Mouse (Mus musculus) adrenal gland, postnatal 36 days (tissue): ENCODE measurements around the gene Gm4353. TPM values are rescaled to one million over a fixed set of nuclear protein-coding genes. Genes with fewer than 3 reads are reported as not detected.
"Not testable (repeated sequence)": the region's sequence is repeated elsewhere in the genome, so short reads cannot be mapped to it uniquely, and the experiment has no call there.

Experiments
- DNase-seq, 2 experiments: peaks; one replicate each; pipeline ENCODE4 v3.0.0; 2021; ENCODE audit warnings: mixed read lengths in 1 of 2
- long read RNA-seq, 2 experiments: library from polyadenylated mRNA; stranded (forward); transcript quantifications; one replicate each; pipeline ENCODE4 v2.0.0; 2021; ENCODE audit warnings: borderline sequencing depth in 2 of 2
- total RNA-seq, 2 experiments: library from RNA; stranded (reverse); gene quantifications; 2 replicates each; pipeline ENCODE4 v1.2.3; 2021

The Gm4353 gene
- total RNA-seq: 1 to 10 TPM; 4.2 to 5.4 TPM
- long read RNA-seq, experiment 1: 0 reads
- long read RNA-seq, experiment 2: 0 reads

DNA sequence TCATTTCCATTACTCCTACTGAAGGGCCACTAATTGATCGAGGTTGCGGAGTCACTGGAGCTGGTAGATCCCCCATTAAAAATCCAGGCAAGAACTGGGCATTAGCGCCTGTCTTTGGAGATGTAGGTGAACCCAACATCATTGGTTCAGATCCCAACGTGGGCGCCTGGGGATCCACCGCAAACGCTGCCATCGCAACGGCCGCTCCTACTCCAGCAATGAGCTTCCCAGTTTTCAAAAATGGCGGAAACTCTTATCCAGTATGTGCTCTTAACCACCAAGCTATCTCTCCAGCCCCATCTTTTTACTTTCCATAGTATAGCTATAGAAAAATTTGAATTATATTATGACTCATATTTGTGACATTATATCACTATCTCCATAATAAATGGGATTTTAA is at the start of gene Gm4353:
Gm4353 (minus strand) TSS at position 270 of the 400 bp plus-strand sequence.
- not testable (repeated sequence) for DNase-seq

DNA sequence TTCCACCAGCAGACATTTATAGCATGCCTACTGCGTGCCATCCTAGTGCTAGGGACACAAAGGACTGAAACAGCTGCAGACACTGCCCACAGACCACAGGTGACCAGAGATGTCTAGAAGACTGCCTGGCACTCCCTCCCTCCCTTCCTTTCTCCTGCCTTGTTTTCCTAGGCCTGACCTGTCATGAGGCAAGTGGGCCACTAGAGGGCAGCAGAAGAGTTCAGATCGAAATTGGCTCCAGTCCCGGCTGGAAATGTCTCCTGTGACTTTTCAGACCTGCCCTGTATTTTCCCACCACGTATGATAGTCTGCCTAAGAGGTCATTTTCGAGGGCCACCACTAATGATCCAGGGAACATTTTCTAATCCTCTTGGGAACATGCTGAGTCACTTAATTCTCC is 47.6 kb upstream of the Gm4353 start:
- DNase-seq: peak; percentile 83

DNA sequence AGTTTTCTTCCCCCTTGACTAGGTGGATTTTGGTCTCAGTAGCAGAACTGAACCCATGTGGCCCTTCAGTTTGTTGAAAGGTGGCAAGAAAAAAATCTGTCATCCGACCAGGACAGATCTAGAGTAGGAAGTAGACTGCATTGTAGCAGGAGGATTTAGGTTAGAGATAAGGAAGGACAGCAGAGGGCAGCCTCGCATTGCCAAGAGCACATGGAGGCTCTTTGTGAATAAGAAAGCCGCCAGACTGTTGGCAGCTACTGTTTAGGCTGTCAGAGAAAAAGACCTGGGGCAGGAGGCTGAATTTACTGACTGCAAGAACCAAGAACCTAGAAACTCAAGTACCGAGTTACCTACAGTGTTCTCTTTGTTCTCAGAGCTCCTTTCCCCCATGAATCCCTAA is 47.0 kb upstream of the Gm4353 start:
- DNase-seq: peak; percentile 39 to 56

DNA sequence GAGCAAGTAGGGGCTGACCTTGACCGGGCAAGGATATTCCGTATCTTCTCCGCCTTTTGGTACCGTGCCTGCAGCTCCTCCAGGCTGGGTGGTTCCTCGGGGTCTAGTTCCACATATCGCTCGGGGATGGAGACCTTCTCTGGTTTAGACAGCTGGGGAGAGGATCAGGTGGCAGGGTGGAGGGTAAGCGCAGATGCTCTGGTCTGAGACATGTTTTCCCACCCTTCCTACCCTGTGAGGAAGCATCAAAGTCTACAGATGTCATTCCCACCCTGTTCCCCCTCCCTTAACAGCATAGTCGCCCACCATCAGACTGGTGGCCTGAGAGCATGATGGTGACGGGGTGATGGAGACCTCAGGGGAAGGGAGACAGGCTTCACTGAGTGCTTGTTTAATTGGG is 44.9 kb upstream of the Gm4353 start:
- no peak for DNase-seq

DNA sequence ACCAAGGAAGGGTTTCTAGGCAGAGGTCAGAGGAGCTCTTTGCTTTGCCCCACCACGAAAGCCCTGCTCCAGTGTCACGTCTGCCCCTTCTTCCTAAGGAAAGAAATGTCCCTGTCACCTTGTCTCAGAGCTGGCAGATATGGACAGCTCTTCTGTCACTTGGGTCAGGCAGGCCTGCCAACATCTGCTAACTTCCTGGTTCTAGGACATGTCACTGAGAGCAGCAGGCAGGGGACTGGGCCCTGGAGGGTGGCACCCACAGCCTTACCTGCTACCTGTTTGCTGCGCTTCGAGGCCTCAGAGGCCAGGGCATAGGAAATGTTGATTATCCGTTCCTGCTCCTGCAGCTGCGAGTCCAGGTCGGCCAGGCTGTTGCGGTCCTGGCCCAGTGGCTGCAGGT is 43.9 kb upstream of the Gm4353 start:
- no peak for DNase-seq

DNA sequence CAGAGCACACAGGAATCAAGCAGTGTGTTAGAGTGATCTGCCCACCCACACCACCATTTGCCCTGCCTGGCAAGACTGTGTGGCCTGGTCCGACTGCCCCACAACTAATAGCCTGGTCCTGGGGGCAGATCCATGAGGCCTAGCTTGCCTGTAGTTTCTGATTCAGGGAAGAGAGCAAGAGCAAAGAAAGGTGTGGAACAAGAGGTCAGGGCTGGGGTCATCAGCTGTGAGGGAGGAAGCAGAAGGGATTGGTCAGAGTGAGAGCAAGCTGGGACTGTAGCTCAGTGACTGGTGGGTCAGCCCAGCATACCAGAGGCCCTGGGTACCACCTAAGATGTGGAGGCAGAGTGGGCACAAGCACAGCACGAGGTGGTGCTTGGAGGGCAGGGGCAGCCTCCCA is 42.6 kb upstream of the Gm4353 start:
- no peak for DNase-seq

DNA sequence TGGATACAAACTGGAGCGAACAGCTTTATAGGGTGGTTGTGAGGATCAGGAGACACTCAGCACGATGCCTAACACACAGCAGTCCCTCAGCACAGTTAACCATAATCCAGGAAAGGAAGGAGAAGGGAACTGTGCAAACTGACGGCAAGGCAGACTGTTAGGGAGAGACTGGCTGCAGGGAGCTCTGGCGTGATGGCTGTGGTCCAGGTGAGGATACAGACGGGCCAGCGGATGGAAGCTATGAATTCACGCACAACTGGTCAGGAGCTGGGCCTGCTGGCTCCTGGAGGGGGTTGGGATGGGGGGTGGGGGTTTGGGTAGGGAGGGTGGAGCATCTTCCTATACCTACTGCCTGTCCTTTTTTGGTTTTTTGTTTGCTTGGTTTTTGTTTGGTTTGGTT is 41.2 kb upstream of the Gm4353 start:
- no peak for DNase-seq

DNA sequence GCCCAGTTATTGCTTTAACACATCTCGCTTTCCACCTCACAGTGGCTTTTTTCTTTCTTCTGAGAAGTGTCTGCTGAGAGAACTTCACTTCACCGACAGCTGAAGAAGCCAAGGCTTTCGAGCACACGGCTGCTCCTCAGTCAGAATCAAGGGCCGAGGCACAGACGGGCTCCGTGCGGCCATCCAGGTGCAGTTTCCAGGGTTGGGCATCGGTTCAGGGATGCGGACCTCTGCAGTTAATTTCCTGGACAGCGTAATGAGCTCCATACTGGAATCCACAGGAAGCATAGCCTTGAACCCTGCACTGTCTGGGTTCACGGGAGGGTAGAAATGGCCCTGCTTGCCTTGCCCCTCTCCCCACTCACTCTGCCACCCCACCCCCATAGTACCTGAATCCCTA is 39.6 kb upstream of the Gm4353 start:
- DNase-seq: no peak

DNA sequence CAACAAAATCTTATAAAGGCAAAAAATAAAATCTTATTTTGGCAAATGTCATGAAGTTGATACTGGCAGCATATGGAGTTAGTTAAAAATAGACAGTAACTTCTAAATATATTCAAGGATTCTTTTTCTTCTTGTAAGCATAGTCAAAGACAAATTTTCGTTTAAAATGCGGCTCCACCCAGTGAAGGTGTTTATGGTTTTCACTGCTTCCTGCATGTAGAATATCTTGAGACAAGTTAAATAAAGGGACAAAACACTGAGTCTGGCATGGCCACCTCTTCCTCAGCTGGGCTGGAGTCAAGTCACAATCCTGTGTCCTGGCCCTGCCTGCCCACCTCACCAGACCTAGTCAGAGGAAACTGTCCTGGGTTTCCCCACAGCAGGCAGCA is 39.2 kb upstream of the Gm4353 start:
- DNase-seq: no peak

DNA sequence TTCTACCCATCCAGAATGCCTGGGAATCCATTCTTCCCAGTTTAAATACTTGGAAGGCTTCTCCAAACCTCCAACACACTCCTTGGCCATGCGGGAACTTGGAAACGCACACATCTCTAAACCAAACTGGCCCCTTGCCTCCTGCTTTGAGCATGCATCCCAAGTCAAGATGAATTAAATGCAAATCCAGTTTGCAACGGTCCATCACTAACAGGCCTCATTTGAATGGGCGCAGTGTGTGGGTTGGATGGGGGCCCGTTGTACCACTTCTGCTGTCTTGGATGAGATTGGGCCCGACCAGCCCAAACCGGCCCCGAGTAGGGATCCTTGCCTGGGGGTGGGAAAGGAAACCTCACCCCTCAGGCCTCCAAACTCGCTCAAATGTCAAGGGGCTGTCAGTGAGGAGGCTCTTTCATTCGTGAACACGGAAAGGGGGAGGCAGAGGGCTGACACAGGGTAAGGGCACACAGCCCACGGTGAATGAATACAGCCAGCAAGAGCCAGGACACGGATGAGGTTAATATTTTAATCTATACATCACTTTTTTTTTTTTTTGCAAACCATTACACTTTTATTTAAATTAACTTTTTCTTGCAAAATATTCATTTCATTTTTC is 38.7 kb upstream of the Gm4353 start:
- DNase-seq: no peak

DNA sequence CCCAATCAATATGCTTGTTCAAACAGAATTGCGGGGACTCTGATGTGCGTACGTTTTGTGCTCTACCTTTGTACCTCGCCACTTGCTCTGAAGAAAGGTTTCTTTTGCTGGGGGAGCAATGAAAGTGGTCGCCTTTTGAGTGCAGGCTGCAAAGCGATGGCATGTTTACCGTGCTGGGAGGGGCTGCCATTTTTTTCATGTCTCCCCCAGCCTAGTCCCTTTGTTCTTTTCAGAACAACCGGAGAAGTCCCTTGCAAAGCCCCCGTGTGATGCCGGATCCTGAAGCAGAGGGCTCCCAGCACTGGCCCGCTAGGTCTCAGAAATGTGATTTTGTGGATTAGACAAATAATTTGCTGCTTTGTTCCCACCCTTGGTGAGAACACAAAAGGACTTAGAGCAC is 36.8 kb upstream of the Gm4353 start:
- DNase-seq: no peak

DNA sequence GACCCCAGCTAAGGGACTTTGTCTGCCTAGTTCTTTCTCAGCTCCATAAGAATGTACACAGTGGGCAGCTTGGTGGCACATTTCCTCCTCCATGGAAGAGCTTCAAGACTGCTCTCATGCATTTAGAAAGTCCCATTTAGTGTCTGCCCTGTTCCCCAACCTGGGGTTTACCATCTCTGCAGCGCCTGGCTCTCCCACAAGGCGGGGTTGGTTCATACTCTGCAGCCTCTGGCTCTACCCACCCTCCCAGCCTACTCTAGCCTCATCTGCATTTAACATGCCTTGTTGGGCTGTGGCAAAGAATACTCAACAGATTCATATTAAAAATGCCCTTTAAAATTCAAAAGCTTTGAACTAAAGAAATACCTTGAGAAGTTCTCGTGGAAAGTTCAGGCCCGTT is 36.3 kb upstream of the Gm4353 start:
- no peak for DNase-seq

DNA sequence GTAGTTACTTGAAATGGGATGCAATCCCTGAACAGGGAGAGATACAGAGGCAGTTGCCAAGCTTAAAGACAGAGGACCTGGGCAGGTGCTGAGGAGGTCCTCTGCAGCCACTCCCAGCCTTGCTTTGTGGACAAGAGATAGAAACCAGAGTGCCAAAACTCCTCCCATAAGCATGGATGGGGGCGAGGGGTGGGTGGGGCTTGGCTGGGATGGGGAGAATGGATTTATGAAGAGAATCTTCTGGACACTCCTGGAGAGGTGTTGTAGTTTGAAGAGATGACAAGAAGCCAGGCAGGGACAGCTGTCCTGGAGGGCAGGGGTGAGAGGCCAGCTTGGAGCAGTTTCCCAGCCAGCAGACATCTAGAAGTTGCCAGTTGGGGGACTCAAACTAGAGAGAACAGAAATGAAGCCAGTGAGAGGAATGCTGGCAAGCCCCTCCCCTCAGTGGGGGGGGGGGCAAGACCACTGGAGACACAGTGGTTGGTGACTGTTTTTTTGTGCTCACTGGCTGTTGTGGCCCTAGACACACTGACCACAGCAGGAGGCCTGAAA is 34.9 kb upstream of the Gm4353 start:
- DNase-seq: no peak

DNA sequence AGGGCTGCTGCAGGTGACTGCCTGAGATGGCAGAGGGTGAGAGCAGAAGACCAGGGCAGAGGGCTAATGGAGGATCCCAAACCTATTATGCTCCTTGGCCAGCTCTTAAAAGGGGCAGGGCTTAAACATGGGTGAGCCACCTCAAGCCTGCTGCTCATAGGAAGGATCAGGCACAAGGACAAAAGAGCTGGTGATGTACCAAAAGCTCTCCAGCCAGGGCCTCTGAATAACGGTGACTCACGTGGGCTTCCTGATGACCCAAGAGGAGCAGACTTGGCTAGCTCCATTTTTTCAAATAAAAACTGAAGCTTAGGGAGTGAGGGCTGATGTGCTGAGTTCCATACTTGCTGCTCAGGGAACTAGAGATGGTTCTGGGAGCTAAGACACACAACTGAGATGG is 31.6 kb upstream of the Gm4353 start:
- peak; percentile 71 to 75 for DNase-seq

DNA sequence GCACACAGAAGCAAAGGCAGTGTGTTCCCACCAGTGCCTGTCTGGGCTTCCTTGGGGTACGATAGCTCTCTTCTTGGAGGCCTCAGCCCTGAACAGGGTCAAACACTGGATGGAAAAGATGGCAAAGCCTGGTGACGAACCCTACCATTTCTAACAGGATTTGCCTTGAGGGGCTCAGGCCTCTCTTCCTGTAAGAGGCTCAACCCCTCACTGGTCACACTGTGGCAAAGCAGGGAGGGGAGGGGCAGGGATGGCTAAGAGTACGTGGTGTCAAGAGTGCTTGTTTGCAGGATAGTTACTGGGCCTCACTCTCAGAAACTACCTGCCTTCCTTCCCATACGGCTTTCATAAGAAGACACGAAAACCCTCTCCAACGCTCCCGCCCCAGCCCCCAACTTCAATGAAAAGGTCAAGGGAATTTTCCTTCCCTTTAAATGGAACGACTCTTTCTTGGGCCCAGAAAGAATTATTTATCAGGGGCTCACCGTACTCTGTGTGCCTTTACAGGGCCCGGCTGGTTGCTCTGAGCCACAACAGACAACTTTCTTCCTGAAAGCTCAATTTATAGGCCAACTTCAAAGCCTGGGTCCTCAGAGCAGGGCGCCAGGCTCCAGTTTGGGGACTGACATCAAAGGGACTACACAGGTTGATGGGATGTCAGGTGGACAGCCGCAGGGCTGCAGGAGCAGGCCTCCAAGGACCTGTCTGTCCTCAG is 30.9 kb upstream of the Gm4353 start:
- DNase-seq: peak; percentile 31 to 64

DNA sequence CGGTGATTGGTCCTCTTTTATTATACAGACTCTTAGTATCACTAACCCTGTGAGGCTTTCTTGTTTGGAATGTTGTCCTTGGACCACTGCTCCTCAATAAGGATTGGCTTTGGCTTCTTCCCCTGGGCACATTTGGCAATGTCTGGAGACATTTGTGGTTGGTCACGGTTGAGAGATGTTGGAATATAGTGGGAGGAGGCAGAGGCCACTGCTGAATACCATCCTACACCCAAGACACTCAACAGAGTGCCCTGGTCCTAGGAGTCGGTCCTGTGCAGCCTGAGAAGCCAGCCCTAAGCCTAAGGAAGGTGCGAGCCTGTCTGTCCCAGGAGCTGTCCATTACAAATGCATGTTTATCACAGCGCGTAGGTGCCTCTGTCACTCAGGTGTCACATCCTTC is 27.1 kb upstream of the Gm4353 start:
- DNase-seq: no peak

DNA sequence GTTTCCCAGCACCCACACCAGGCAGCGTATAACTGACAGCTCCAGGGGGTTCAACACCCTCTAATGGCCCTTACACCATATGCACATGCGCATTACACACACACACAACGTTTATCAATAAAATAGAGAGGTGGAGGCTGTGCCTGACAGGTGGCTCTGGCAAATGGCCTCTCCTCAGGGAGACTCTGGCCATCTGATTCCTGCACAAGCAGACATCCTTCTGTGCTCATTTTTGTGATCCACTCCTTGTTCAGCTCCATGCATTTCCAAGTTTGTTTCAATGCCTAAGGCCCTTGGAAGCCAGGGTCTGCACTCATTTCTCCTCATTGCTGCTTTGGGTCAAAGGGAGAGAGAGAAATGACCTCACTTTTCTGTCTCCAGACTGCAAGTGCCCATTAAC is 26.2 kb upstream of the Gm4353 start:
- DNase-seq: no peak

DNA sequence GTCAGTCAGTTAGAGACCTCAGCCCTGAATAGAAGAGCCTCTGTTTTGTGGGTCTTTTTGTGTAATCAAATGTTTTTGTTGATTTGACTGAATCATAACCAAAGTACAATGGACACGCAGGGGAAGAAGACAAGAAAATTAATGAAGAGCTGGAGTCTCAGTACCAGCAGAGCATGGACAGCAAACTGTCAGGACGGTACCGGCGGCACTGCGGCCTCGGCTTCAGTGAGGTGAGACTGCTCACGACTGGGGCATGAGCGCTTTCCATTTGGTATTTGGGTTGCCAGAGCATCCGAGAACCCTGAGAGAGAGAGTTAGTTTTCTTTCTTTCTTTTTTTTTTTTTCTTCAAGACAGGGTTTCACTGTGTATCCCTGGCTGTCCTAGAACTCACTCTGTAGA is 18.7 kb upstream of the Gm4353 start:
- DNase-seq: no peak

DNA sequence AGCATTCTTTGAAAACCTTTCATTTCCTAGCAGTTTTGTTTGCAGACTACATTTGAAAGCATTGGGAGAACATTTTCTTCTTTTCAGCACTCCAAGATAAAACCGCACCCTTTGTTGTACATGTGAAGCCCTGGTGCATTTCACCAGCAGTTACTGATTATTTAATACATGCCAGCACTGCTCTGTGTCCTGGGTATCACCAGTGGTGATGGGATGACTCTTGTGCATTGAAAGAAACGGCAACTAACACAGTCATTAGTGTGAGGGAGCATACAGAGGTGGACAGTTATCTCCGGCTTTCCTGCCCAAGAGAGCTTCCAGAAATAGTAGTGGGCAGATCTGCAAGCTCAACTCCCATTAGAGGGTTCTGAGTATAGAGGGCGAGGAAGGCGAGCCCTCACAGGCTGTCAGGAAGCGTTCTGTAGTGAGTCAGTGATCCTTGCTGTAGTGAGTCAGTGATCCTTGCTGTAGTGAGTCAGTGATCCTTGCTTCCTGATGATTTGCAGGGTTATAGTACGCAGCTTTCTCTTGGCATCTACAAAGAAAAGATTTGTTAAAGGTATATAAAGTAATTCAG is 15.6 kb upstream of the Gm4353 start:
- DNase-seq: peak; percentile 48 to 61

DNA sequence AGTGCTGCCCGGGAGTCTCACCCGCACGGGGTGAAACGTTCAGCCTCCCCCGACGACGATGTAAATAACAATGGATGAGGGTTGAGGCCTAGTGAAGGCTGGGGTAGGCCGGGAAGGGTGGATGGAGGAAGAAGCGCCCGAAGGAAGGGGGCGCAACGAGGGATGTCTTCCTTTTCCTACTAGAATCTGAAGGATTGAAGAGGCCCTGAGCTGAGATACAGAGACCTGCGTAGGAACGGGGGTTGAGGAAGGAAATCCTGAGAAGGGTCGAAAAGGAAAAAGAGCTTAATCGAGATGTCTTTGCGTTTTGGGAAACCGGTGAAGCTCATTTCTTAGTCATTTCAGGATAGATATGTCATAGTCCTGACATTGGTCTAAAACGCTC is 9.0 kb upstream of the Gm4353 start:
- no peak for DNase-seq

DNA sequence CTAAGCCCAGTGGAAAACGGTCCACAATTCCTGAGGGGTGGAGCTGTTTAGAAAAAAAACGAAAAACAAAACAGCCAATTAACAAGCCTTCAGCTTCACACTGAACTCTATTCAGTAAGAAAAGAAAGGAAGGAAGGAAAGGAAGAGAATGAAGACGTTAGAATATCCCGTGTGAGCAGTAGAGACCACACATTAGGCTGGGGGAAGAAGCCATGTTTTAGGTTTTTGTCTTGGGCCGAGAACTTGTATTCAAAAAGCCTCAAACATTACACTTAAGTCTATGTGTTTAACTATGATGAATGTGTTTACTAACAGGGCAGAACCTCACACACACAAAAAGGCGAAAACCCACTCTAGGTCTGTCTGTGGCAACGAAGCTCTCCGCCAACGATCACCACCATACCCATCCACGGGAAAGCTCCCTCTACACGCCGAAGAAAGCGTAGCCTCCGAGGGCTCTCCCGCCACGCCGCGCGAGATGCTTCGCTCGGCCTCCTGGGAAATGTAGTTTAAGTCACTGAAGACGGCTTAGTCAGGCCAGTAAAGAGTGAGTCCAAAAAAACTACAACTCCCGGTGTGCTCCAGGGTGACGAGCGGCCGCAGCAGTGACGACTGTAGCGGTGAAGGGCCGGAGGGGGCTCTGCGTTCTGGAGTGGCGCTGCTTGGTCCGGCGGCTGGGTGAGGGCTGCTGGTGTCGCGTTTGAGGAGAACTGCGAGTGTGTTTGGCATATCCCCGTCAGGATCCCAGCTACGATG is 8.5 kb upstream of the Gm4353 start:
- peak; percentile 93 for DNase-seq

DNA sequence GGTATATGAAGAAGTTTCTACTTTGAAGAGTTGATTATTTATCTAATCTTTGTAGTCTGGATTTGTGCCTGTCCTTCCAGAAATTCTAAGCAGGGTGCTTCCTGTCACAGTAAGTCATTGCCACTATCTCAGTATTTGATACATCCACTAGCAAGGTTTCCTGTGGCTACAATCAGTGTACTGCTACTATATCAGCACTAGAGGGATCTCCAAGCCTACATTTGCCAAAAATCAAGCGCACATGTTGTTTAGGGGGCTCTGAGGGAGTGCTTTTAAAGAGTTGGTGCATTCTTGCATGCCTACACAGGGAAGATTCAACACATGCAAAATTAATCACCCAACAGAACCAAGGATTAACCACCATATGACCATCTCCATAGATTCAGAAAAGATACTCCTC is 23.7 kb downstream of the Gm4353 start:
- no peak for DNase-seq
